Mouse (Mus musculus): Measurements from ENCODE around the gene Tmem268. TPM values are rescaled to one million over a fixed set of nuclear protein-coding genes. Genes with fewer than 3 reads are reported as not detected.

Gene Tmem268
- polyA plus RNA-seq, 1 experiment from 2014 or later, result 7.8 TPM

DNA sequence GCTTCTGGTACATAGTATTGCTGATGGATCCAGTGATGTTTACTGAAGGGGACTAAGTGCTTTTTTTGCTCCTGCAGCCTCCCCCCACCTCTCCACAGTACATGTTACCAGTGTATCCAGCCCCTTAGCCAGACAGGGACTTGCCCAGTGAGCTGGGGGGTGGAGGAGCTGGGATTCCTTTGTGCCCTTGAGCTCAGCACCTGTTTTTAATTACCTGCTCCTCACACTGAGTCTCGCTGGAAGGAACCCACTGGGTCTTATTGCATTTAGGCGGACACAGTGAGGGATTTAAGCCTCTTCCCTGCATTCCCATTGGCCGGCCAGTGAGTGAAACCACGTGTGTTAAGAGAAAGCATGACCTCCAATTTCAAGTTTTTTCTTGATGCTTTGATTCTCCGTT lies 24.0 kb downstream of the Tmem268 start:
- H3K4me3 ChIP-seq, result no peak overlapping the region
- no peak for ATAC-seq
- H3K4me2 ChIP-seq, result no peak overlapping the region
- 0 out of 2 replicates have a peak, but pooled peaks cover 1% of the 10 kb centered on the region for H3K9me3 ChIP-seq (replicated peaks)
- H3K27ac ChIP-seq, result no peak overlapping the region
- H3K27me3 ChIP-seq (replicated peaks), result no peaks in the 10 kb centered on the region
- H3K9ac ChIP-seq, result no peak overlapping the region
- no peaks in the 10 kb centered on the region for H3K4me1 ChIP-seq
- 73% methylated on average over 5 of the region's 5 CpGs for WGBS (ENCODE audit: insufficient replicate concordance)
- peaks cover 14% of the 10 kb centered on the region for H3K36me3 ChIP-seq

DNA sequence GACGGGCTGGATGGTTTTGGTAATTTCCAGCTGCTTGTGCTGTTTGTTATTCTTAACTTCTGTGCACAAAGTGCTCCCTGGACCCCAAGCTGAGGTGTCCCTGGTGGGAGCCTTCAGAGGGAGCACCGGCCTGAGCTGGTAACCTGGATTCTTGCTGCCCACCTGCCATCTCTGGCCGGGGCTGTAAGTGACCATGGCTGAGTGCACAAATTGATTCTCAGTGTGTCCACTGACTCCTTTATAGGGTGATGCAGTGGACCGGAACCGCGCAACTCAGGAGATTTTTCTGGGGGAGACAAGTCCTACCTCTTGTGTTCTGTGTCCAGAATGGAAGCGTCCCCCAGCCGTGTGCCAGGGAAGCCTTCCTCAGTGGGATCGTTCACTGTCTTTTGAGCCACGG lies 26.6 kb downstream of the Tmem268 start:
- Histone ChIP-seq H3K4me3 (no peak overlapping the region), H3K4me1 (no peaks in the 10 kb centered on the region), H3K27ac (no peak overlapping the region), H3K36me3 (peaks cover 8% of the 10 kb centered on the region; the same call in 1 of the 2 replicates), H3K4me2 (no peak overlapping the region), H3K9ac (no peak overlapping the region), H3K27me3 (replicated peaks) (no peaks in the 10 kb centered on the region), H3K9me3 (replicated peaks) (no peaks in the 10 kb centered on the region)
- no peak for ATAC-seq
- WGBS (ENCODE audit: insufficient replicate concordance), result 87% methylated on average over 10 of the region's 10 CpGs

DNA sequence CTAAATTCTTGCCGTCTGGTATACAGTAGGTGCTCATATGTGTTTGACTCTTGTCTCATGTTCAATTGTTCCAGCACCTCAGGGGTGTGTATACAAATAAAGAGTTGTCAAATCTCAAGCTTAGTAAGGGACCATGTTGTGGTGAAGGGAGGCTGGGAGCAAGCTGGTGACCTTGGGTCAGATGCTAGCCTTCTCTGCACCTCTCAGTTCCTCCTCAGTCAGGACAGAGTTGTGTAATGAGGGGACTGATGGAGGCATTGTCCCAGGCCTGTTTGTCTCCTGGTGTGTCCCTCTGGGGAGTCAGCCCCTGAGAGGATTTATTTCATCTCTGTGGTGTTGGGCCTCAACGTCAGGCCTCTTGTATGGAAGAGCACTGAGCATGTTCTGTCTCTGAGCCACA lies 27.7 kb downstream of the Tmem268 start:
- Histone ChIP-seq H3K36me3 (peaks cover 8% of the 10 kb centered on the region; the same call in 1 of the 2 replicates), H3K27me3 (replicated peaks) (no peaks in the 10 kb centered on the region), H3K4me2 (no peak overlapping the region), H3K4me3 (no peak overlapping the region), H3K9me3 (replicated peaks) (no peaks in the 10 kb centered on the region), H3K9ac (no peak overlapping the region), H3K4me1 (no peaks in the 10 kb centered on the region), H3K27ac (no peak overlapping the region)
- ATAC-seq, result no peak
- 65% methylated on average over 2 of the region's 2 CpGs for WGBS (ENCODE audit: insufficient replicate concordance)

DNA sequence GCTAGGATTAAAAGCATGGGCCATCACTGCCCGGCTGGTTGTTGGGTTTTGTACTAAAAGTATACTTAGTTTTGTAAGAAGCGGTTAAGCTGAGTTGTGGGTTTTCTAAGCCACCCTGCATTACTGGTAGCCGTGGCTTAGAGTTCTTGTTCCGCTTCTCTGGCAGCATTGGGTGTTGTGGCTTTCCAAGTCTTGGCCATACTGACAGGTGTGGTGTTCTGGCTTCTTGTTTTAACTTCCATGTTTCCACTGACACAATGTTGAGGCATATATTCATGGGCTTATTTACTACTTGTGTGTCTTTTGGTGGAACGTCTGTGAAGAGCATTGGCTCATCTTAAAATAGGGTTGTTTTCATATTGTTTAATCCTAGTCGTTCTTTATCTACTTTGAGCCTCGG lies 31.4 kb downstream of the Tmem268 start:
- WGBS (ENCODE audit: insufficient replicate concordance), result 41% methylated on average over 7 of the region's 7 CpGs
- no peaks in the 10 kb centered on the region for H3K27me3 ChIP-seq (replicated peaks)
- ATAC-seq, result no peak
- H3K4me1 ChIP-seq, result peaks cover 3% of the 10 kb centered on the region; the same call in 1 of the 2 replicates
- no peaks in the 10 kb centered on the region for H3K9me3 ChIP-seq (replicated peaks)
- H3K4me3 ChIP-seq, result no peak overlapping the region
- H3K27ac ChIP-seq, result no peak overlapping the region
- H3K36me3 ChIP-seq, result no peaks in the 10 kb centered on the region
- H3K9ac ChIP-seq, result no peak overlapping the region
- H3K4me2 ChIP-seq, result no peak overlapping the region

DNA sequence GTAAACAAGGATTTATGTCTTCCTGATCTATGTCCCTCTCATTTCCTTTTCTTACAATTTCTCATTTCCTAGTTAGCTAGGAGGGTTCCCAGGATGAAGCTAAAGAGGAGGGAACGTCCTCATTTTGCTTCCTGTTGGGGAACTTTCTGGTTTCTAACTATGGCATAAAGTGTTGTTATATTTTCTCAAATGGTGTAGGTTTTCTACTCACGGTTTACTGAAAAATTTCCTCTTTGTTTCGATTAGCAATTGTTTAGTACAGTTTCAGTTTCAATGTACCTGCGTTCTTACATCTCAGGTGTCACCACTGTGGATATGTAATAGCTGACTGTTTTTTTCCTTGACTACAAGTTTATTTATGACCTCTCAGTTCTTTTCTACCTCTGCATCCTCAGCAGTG lies 32.0 kb downstream of the Tmem268 start:
- peaks cover 8% of the 10 kb centered on the region; the same call in 1 of the 2 replicates for H3K4me1 ChIP-seq
- H3K4me3 ChIP-seq, result no peak overlapping the region
- no peaks in the 10 kb centered on the region for H3K36me3 ChIP-seq
- ATAC-seq, result no peak
- WGBS (ENCODE audit: insufficient replicate concordance), result 51% methylated on average over 4 of the region's 4 CpGs
- no peaks in the 10 kb centered on the region for H3K27me3 ChIP-seq (replicated peaks)
- no peak overlapping the region for H3K9ac ChIP-seq
- no peak overlapping the region for H3K27ac ChIP-seq
- H3K4me2 ChIP-seq, result no peak overlapping the region
- no peaks in the 10 kb centered on the region for H3K9me3 ChIP-seq (replicated peaks)

DNA sequence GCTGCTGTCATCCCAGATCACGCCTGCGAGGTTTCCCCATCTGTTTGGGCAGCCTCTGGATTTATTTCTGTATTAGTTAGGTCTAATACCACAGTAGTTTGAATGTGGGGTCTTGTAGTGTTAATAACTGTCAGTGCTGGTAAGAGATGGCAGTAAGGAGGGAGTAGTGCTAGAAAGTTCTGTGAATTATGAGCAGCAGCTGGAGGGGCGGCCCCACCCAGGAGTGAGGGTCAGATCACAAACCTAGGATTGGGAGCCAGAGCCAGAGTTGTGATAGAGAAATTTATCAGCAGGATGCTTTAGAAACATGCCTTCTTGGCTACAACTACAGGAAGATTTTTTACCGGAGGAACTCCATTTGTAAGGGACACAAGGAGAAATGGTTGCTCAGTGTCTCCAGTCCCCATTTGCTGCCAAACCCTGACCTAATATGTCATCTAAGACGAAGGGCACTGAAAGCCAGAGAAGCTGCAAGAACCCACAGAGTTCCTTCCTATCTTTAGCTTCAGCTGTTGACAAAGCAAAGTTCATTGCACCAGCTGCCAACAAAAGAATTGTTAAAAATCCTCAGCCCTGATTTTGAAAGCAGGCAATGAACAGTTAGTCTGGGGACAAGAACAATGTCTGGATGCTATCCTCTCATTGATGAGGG lies 36.0 kb downstream of the Tmem268 start:
- Histone ChIP-seq H3K4me3 (no peak overlapping the region), H3K4me1 (peaks cover 8% of the 10 kb centered on the region; the same call in 1 of the 2 replicates), H3K9me3 (replicated peaks) (no peaks in the 10 kb centered on the region), H3K9ac (no peak overlapping the region), H3K27ac (no peak overlapping the region), H3K36me3 (no peaks in the 10 kb centered on the region), H3K27me3 (replicated peaks) (no peaks in the 10 kb centered on the region), H3K4me2 (no peak overlapping the region)
- WGBS (ENCODE audit: insufficient replicate concordance), result 57% methylated on average over 5 of the region's 5 CpGs
- no peak for ATAC-seq

DNA sequence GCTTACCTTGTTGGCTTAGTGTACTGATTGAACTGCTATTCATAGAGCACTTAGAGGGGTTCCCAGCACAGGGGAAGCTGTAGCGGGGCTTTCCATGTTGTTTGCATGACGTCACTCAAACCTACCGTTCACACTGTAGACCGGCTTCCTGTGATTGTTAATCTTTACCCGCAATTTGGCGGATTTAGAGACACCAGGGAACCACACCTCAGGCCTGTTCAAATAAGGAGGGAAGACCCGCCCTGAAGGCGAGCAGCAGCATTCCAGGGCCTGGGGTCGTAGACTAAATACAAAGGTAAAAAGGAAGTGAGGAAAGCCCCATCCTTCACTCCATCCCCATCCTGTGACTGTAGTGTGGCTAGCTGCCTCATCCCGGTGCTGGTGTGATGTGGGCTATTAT lies 36.7 kb downstream of the Tmem268 start:
- no peak overlapping the region for H3K27ac ChIP-seq
- ATAC-seq, result no peak
- H3K9me3 ChIP-seq (replicated peaks), result no peaks in the 10 kb centered on the region
- no peaks in the 10 kb centered on the region for H3K36me3 ChIP-seq
- 41% methylated on average over 10 of the region's 10 CpGs for WGBS (ENCODE audit: insufficient replicate concordance)
- H3K27me3 ChIP-seq (replicated peaks), result no peaks in the 10 kb centered on the region
- H3K9ac ChIP-seq, result no peak overlapping the region
- no peak overlapping the region for H3K4me2 ChIP-seq
- no peak overlapping the region for H3K4me3 ChIP-seq
- H3K4me1 ChIP-seq, result peaks cover 8% of the 10 kb centered on the region; the same call in 1 of the 2 replicates

DNA sequence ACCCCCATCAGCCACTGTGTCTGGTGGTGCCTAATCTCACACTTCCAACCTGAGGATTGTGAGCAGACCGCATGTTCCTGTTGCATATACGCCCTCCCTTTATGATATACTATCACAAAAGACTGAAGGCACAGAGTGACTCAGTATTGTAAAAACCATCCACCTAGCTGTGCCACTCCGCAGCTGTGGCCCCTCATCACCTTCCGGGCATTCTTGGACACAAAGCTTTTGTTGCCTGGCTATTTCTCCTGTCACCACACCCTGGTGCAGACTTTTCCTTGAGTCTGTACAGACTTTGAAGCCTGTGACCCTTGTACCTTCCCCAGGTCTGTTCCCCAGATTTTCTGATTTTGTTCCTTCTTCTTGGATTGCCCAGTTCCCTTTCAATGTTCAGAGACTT lies 37.4 kb downstream of the Tmem268 start:
- no peak for ATAC-seq

DNA sequence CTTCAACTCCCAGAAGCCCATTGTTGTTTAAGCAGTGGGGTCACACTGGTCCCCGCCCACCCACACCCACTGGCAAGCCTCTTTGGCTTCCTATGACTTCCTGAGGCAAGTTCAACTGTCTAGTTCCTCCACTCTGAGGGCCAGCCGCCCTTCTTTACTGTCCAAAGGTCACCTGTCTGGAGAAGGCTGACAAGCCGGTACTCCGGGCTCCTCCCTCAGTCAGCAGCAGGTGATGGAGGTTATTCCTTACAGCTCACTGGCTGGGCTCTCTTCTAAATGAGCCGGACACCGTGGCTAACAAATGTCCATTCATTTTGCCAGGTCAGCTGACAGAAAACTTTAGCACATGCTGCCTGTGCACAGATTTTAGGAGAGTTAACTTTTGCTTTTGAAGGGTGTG lies 42.2 kb downstream of the Tmem268 start:
- H3K27ac ChIP-seq, result no peak overlapping the region
- H3K36me3 ChIP-seq, result no peaks in the 10 kb centered on the region
- no peak overlapping the region for H3K4me3 ChIP-seq
- no peak for ATAC-seq
- no peak overlapping the region for H3K4me2 ChIP-seq
- no peaks in the 10 kb centered on the region; the same call in 1 of the 2 replicates for H3K27me3 ChIP-seq (replicated peaks)
- WGBS (ENCODE audit: insufficient replicate concordance), result 64% methylated on average over 6 of the region's 6 CpGs
- no peaks in the 10 kb centered on the region for H3K9me3 ChIP-seq (replicated peaks)
- H3K4me1 ChIP-seq, result no peaks in the 10 kb centered on the region
- no peak overlapping the region for H3K9ac ChIP-seq

More for the DNA sequence above, 37.4 kb downstream of the Tmem268 start:
- WGBS (ENCODE audit: insufficient replicate concordance), result 82% methylated on average over 4 of the region's 4 CpGs
- Histone ChIP-seq H3K27me3 (replicated peaks) (no peaks in the 10 kb centered on the region), H3K9me3 (replicated peaks) (no peaks in the 10 kb centered on the region), H3K4me2 (no peak overlapping the region), H3K36me3 (no peaks in the 10 kb centered on the region), H3K27ac (no peak overlapping the region), H3K4me3 (no peak overlapping the region), H3K9ac (no peak overlapping the region), H3K4me1 (peaks cover 8% of the 10 kb centered on the region; the same call in 1 of the 2 replicates)

DNA sequence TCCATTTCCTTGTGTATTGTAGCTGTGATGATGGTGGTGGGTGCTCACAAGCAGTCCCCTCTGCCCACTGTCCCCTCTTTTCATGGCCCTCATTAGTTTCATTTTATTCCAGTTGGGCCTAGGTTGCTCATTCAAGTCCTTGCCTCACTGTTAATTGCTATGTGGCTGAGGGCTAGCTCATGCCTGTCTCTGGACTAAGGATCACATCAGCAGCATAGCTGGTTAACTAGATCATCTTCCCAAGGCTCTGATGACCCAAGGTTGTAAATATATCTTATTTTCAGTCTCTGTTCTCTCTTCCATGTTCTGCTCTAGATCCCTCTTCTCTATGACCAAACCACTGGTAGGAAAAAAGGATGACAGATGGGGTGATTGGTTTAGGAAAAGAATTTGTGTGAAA lies 42.7 kb downstream of the Tmem268 start:
- no peak overlapping the region for H3K4me3 ChIP-seq
- ATAC-seq, result no peak
- no peak overlapping the region for H3K4me2 ChIP-seq
- H3K9me3 ChIP-seq (replicated peaks), result no peaks in the 10 kb centered on the region
- H3K36me3 ChIP-seq, result no peaks in the 10 kb centered on the region
- H3K27ac ChIP-seq, result no peak overlapping the region
- H3K9ac ChIP-seq, result no peak overlapping the region
- H3K4me1 ChIP-seq, result no peaks in the 10 kb centered on the region
- H3K27me3 ChIP-seq (replicated peaks), result no peaks in the 10 kb centered on the region; the same call in 1 of the 2 replicates

DNA sequence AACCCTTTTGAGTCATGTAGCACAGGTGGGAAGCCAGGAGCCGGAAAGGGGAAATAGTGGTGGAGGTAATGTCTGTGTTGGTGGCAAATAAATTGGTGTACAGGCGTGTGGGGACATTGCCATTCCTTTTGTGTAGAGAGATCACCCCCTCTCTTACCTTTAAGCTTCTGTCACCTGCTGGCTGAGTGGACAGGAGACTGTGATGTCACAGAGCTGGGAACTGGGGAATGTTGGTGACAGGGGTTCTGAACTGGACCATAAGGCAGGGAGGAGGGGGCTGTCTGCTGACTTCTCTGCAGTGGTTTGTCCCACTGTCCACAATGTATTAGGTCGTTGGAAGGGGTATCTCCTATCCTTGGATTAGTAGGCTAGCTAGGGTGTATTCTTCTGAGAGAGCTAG lies 46.4 kb downstream of the Tmem268 start, which contains the start of gene Gm11213:
Gene Gm11213 (minus strand): TSS at position 317 of the 400 bp plus-strand sequence.
- Histone ChIP-seq H3K9ac (no peak within 1 kb of the TSS), H3K36me3 (no peaks in the 10 kb centered on the region), H3K27me3 (replicated peaks) (no peaks in the 10 kb centered on the region; the same call in 1 of the 2 replicates), H3K4me3 (no peak within 1 kb of the TSS), H3K4me1 (no peaks in the 10 kb centered on the region), H3K4me2 (no peak within 1 kb of the TSS), H3K27ac (no peak within 1 kb of the TSS), H3K9me3 (replicated peaks) (no peaks in the 10 kb centered on the region)
- 53% methylated on average over 3 of the region's 3 CpGs for WGBS (ENCODE audit: insufficient replicate concordance)
- no peak for ATAC-seq

DNA sequence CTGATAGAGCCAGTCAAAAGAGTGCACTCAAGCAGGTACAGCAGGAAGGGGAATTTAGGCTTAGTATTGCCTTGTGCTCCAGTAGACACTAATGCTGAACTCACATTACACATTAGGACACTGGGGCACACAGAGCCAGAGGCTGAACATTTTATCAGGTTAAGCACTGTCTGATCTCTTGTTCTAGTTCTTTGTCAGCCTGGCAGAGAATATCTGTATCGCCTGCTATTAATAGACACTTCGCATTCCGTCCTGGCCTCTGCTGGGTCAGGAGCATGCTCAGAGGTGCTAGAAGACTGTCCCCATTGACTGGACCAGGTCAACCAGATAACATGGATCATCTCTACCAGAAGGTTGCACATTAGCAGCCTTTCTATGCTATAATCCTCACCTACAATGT lies 47.0 kb downstream of the Tmem268 start:
- H3K27ac ChIP-seq, result no peak overlapping the region
- H3K9me3 ChIP-seq (replicated peaks), result no peaks in the 10 kb centered on the region
- H3K4me3 ChIP-seq, result no peak overlapping the region
- 63% methylated on average over 3 of the region's 3 CpGs for WGBS (ENCODE audit: insufficient replicate concordance)
- H3K36me3 ChIP-seq, result no peaks in the 10 kb centered on the region
- no peak for ATAC-seq
- no peak overlapping the region for H3K9ac ChIP-seq
- H3K4me2 ChIP-seq, result no peak overlapping the region
- H3K27me3 ChIP-seq (replicated peaks), result no peaks in the 10 kb centered on the region; the same call in 1 of the 2 replicates
- H3K4me1 ChIP-seq, result no peaks in the 10 kb centered on the region

DNA sequence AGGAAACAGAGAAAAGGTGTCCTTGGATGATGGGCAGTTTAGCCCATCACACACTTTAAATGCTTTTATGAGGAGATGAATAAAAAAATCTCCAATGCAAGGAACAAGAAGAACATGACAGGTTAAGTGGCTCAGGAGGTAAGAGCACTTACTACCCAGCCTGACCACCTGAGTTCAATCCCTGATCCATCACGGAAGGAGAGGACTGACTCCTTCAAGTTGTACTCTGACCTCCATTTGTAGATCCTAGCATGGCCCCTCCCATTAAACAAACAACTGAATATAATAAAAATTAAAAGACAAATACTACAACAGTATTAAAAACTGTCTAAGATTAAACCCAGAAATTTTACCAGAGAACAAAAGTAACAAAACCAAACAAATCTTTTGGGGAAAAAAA lies 47.4 kb downstream of the Tmem268 start:
- ATAC-seq, result no peak
- H3K27ac ChIP-seq, result no peak overlapping the region

More for the DNA sequence above, 47.4 kb downstream of the Tmem268 start:
- Histone ChIP-seq H3K9ac (no peak overlapping the region), H3K36me3 (no peaks in the 10 kb centered on the region), H3K4me1 (no peaks in the 10 kb centered on the region), H3K9me3 (replicated peaks) (no peaks in the 10 kb centered on the region), H3K4me3 (no peak overlapping the region), H3K4me2 (no peak overlapping the region), H3K27me3 (replicated peaks) (no peaks in the 10 kb centered on the region; the same call in 1 of the 2 replicates)
- WGBS (ENCODE audit: insufficient replicate concordance), result 81% methylated on average over 1 of the region's 1 CpGs

All from liver, embryonic 12.5 days (tissue).